Mouse (Mus musculus) limb, embryonic 11.5 days (tissue): ENCODE data around the gene Thbs1. TPM values are rescaled to one million over a fixed set of nuclear protein-coding genes. Genes with fewer than 3 reads are reported as not detected.

Experiments
- ATAC-seq: fragments of 200-750 bp; cut with Nextera tagmentation; 2 replicates; pipeline ENCODE4 v1.8.0; 2017; ENCODE audit warnings: low read depth; ENCODE audit not compliant: insufficient number of reproducible peaks, low FRiP score, low TSS enrichment
- DNase-seq: peaks from one replicate; pipeline ENCODE4 v3.0.0-alpha.2; 2015; ENCODE audit warnings: low spot score
- H3K27ac ChIP-seq: fragments of 300-500 bp; sonication (generic); replicated peaks from 2 replicates; pipeline ENCODE4 v1.5.1; 2014; ENCODE audit warnings: low read depth, mild to moderate bottlenecking, low read length
- H3K27me3 ChIP-seq: fragments of 300-500 bp; sonication (generic); 2 replicates; pipeline ENCODE4 v1.6.1; 2014; ENCODE audit warnings: mild to moderate bottlenecking, low read length, mixed read lengths; ENCODE audit not compliant: control insufficient read depth, insufficient read depth
- H3K36me3 ChIP-seq: fragments of 300-500 bp; sonication (generic); 2 replicates; pipeline ENCODE4 v1.6.1; 2014; ENCODE audit warnings: mild to moderate bottlenecking, low read length, moderate library complexity, mixed read lengths; ENCODE audit not compliant: control insufficient read depth, insufficient read depth
- H3K4me1 ChIP-seq: fragments of 300-500 bp; sonication (generic); 2 replicates; pipeline ENCODE4 v1.6.1; 2014; ENCODE audit warnings: low read length, mixed read lengths; ENCODE audit not compliant: control insufficient read depth, insufficient read depth
- H3K4me2 ChIP-seq: fragments of 300-500 bp; sonication (generic); 2 replicates; pipeline ENCODE4 v1.6.1; 2014; ENCODE audit warnings: low read depth, mild to moderate bottlenecking, moderate library complexity; ENCODE audit not compliant: severe bottlenecking
- H3K4me3 ChIP-seq: fragments of 300-500 bp; sonication (generic); 2 replicates; pipeline ENCODE4 v1.5.1; 2014; ENCODE audit warnings: low read depth, low read length
- H3K9ac ChIP-seq: fragments of 300-500 bp; sonication (generic); 2 replicates; pipeline ENCODE4 v1.6.1; 2014; ENCODE audit warnings: mild to moderate bottlenecking, low read length
- H3K9me3 ChIP-seq: fragments of 300-500 bp; sonication (generic); 2 replicates; pipeline ENCODE4 v1.6.1; 2016; ENCODE audit warnings: low read length; ENCODE audit not compliant: control insufficient read depth
- WGBS: fragments of 180-500 bp; shearing (Covaris S2); extraction: QIAGEN DNeasy Blood & Tissue Kit; methylation state at CpG from one replicate; pipeline ENCODE4 v1.1.7; 2014; 5-methylcytosine and 5-hydroxymethylcytosine counted together
- polyA plus RNA-seq: library from polyadenylated mRNA; unstranded; fragments of >200 nt; fragmentation: Nextera tagmentation; extraction: Ambion mirVana; gene quantifications from 2 replicates; pipeline ENCODE4 v1.2.1, GENCODE M21; 2014

The Thbs1 gene
- polyA plus RNA-seq, 1 experiment from 2014 or later, result 33.8 TPM

- H3K9ac ChIP-seq, result no peak overlapping the region; the same call in 1 of the 2 replicates
- WGBS, result 41% methylated on average over 17 of the region's 17 CpGs
- no peaks in the 10 kb centered on the region for H3K9me3 ChIP-seq
- H3K4me1 ChIP-seq, result peaks cover 5% of the 10 kb centered on the region; the same call in 1 of the 2 replicates
- H3K27me3 ChIP-seq, result 0 out of 2 replicates have a peak, but pooled peaks cover 4% of the 10 kb centered on the region
- peak overlapping the region; percentile 8; the same call in 1 of the 2 replicates for H3K4me3 ChIP-seq
- H3K36me3 ChIP-seq, result no peaks in the 10 kb centered on the region
- DNase-seq (peak; percentile 53), ATAC-seq (no peak)
- peak overlapping the region; percentile 63 for H3K4me2 ChIP-seq
- no peak overlapping the region for H3K27ac ChIP-seq
Measured at GRCm38 (mm10) chr2:118110225-118110915, 1.3 kb upstream of the Thbs1 start.

- WGBS, result 2% methylated on average over 16 of the region's 16 CpGs
- Histone ChIP-seq H3K27me3 (0 out of 2 replicates have a peak, but pooled peaks cover 4% of the 10 kb centered on the region), H3K27ac (no peak overlapping the region), H3K4me1 (peaks cover 7% of the 10 kb centered on the region; the same call in 1 of the 2 replicates), H3K4me3 (peak overlapping the region; percentile 36), H3K4me2 (peak overlapping the region; percentile 63), H3K9ac (peak overlapping the region; percentile 58), H3K36me3 (no peaks in the 10 kb centered on the region), H3K9me3 (no peaks in the 10 kb centered on the region)
- ATAC-seq, result peak; percentile 77
- DNase-seq, result peak; percentile 96
Measured at GRCm38 (mm10) chr2:118111116-118111487, 574 bp upstream of the Thbs1 start.

GRCm38 (mm10) chr2:118112438-118112837 lies 762 bp downstream of the Thbs1 start:
- whole genome bisulfite sequencing, result 25% methylated on average over 5 of the region's 5 CpGs
- Histone ChIP-seq H3K4me1 (peaks cover 7% of the 10 kb centered on the region; the same call in 1 of the 2 replicates), H3K9ac (peak overlapping the region; percentile 45), H3K9me3 (no peaks in the 10 kb centered on the region), H3K27me3 (0 out of 2 replicates have a peak, but pooled peaks cover 4% of the 10 kb centered on the region), H3K4me2 (peak overlapping the region; percentile 63), H3K4me3 (peak overlapping the region; percentile 36), H3K27ac (no peak overlapping the region), H3K36me3 (no peaks in the 10 kb centered on the region; the same call in 1 of the 2 replicates)
- DNase-seq (no peak), ATAC-seq (no peak)

GRCm38 (mm10) chr2:118112846-118113479 lies 1.3 kb downstream of the Thbs1 start:
- peak overlapping the region; percentile 63 for H3K4me2 ChIP-seq
- no peaks in the 10 kb centered on the region for H3K9me3 ChIP-seq
- peaks cover 7% of the 10 kb centered on the region; the same call in 1 of the 2 replicates for H3K4me1 ChIP-seq
- peak overlapping the region; percentile 36 for H3K4me3 ChIP-seq
- ATAC-seq (no peak), DNase-seq (no peak)
- no peaks in the 10 kb centered on the region; the same call in 1 of the 2 replicates for H3K36me3 ChIP-seq
- WGBS, result 67% methylated on average over 21 of the region's 21 CpGs
- H3K27ac ChIP-seq, result no peak overlapping the region
- H3K27me3 ChIP-seq, result 0 out of 2 replicates have a peak, but pooled peaks cover 4% of the 10 kb centered on the region
- no peak overlapping the region for H3K9ac ChIP-seq

- H3K9me3 ChIP-seq, result no peaks in the 10 kb centered on the region
- H3K27me3 ChIP-seq, result 0 out of 2 replicates have a peak, but pooled peaks cover 4% of the 10 kb centered on the region
- H3K4me3 ChIP-seq, result no peak overlapping the region
- no peak overlapping the region for H3K9ac ChIP-seq
- DNase-seq (no peak), ATAC-seq (no peak)
- H3K4me1 ChIP-seq, result peaks cover 7% of the 10 kb centered on the region; the same call in 1 of the 2 replicates
- no peaks in the 10 kb centered on the region; the same call in 1 of the 2 replicates for H3K36me3 ChIP-seq
- WGBS, result 49% methylated on average over 8 of the region's 8 CpGs
- no peak overlapping the region for H3K27ac ChIP-seq
- peak overlapping the region; percentile 63 for H3K4me2 ChIP-seq
Measured at GRCm38 (mm10) chr2:118113808-118114524, 2.3 kb downstream of the Thbs1 start.

- H3K36me3 ChIP-seq, result peaks cover 2% of the 10 kb centered on the region; the same call in 1 of the 2 replicates
- peaks cover 7% of the 10 kb centered on the region; the same call in 1 of the 2 replicates for H3K4me1 ChIP-seq
- H3K27ac ChIP-seq, result no peak overlapping the region
- ATAC-seq (no peak), DNase-seq (no peak)
- H3K27me3 ChIP-seq, result 0 out of 2 replicates have a peak, but pooled peaks cover 4% of the 10 kb centered on the region
- peak overlapping the region; percentile 63 for H3K4me2 ChIP-seq
- H3K9me3 ChIP-seq, result no peaks in the 10 kb centered on the region
- no peak overlapping the region for H3K9ac ChIP-seq
- no peak overlapping the region for H3K4me3 ChIP-seq
- WGBS, result 79% methylated on average over 10 of the region's 10 CpGs
Measured at GRCm38 (mm10) chr2:118114671-118115070, 3.0 kb downstream of the Thbs1 start.

GRCm38 (mm10) chr2:118115647-118116046 lies 4.0 kb downstream of the Thbs1 start:
- H3K36me3 ChIP-seq, result peaks cover 7% of the 10 kb centered on the region
- no peak overlapping the region for H3K27ac ChIP-seq
- no peak overlapping the region for H3K4me3 ChIP-seq
- H3K4me2 ChIP-seq, result no peak overlapping the region
- H3K9ac ChIP-seq, result no peak overlapping the region
- 80% methylated on average over 7 of the region's 7 CpGs for WGBS
- DNase-seq (no peak), ATAC-seq (no peak)
- H3K4me1 ChIP-seq, result peaks cover 2% of the 10 kb centered on the region; the same call in 1 of the 2 replicates
- H3K27me3 ChIP-seq, result 0 out of 2 replicates have a peak, but pooled peaks cover 4% of the 10 kb centered on the region
- H3K9me3 ChIP-seq, result no peaks in the 10 kb centered on the region

- WGBS, result 44% methylated on average over 2 of the region's 2 CpGs
- Histone ChIP-seq H3K4me1 (0 out of 2 replicates have a peak, but pooled peaks cover 2% of the 10 kb centered on the region), H3K27ac (no peak overlapping the region), H3K4me3 (no peak overlapping the region), H3K36me3 (peaks cover 7% of the 10 kb centered on the region), H3K9me3 (no peaks in the 10 kb centered on the region), H3K9ac (no peak overlapping the region), H3K27me3 (0 out of 2 replicates have a peak, but pooled peaks cover 4% of the 10 kb centered on the region), H3K4me2 (no peak overlapping the region)
- ATAC-seq (no peak), DNase-seq (no peak)
Measured at GRCm38 (mm10) chr2:118116180-118116579, 4.5 kb downstream of the Thbs1 start.
